Mouse (Mus musculus): ENCODE measurements around the gene Cd180. TPM values are rescaled to one million over a fixed set of nuclear protein-coding genes. Genes with fewer than 3 reads are reported as not detected.
A peak's percentile ranks its signal among the peaks of the same experiment; 100 is the strongest.

Cd180 gene
- not detected for polyA plus RNA-seq (2021)

GRCm38 (mm10) chr13:102693341-102693801, at the start of gene Cd180:
Cd180 (plus strand) TSS chr13:102693558.
- ATAC-seq (no peak), DNase-seq (ENCODE audit: low read depth, low spot score) (no peak)
- POLR2A ChIA-PET: interaction anchor here (0.9 kb wide), 1 partner anchor 10 kb away, joined by 3 read pairs; no protein-coding TSS in a partner anchor
- no peak for TF ChIP-seq CTCF (IDR thresholded peaks at IDR 0.05)
- CTCF ChIA-PET: interaction anchor here (1.1 kb wide), 1 partner anchor 16 kb away, joined by 3 read pairs; no protein-coding TSS in a partner anchor
- in situ Hi-C loops (cut with MboI; ENCODE audit: low pct_unique_long_range_greater_than_20kb): loop anchor here (5.0 kb wide), 1 partner anchor 39 kb away; no protein-coding TSS in a partner anchor
- H3K27me3 ChIP-seq: no peaks in the 10 kb centered on the region

GRCm38 (mm10) chr13:102644344-102644743, 49.0 kb upstream of the Cd180 start:
- DNase-seq (ENCODE audit: low read depth, low spot score) (no peak), ATAC-seq (no peak)
- ChIA-PET POLR2A (interaction anchor here (1.0 kb wide), 1 partner anchor 877 kb away, joined by 3 read pairs; no protein-coding TSS in a partner anchor), CTCF (interaction anchor here (1.2 to 1.3 kb wide), 2 partner anchors 9 to 925 kb away, joined by 3 to 4 read pairs; no protein-coding TSS in a partner anchor)
- no peak for TF ChIP-seq CTCF (IDR thresholded peaks at IDR 0.05)
- in situ Hi-C loops (cut with MboI; ENCODE audit: low pct_unique_long_range_greater_than_20kb): loop anchor here (10.0 kb wide), 3 partner anchors 410 to 910 kb away; partner anchors contain the start of gene Pik3r1
- H3K27me3 ChIP-seq: no peaks in the 10 kb centered on the region

GRCm38 (mm10) chr13:102644789-102645551, 48.4 kb upstream of the Cd180 start:
- DNase-seq (ENCODE audit: low read depth, low spot score) (no peak), ATAC-seq (no peak)
- no peaks in the 10 kb centered on the region for H3K27me3 ChIP-seq
- in situ Hi-C loops (cut with MboI; ENCODE audit: low pct_unique_long_range_greater_than_20kb): loop anchor here (5.0 to 10.0 kb wide), 4 partner anchors 63 to 910 kb away; partner anchors contain the start of gene Pik3r1
- ChIA-PET CTCF (interaction anchor here (0.7 to 1.4 kb wide), 6 partner anchors 8 to 926 kb away, joined by 3 to 4 read pairs (median 3); no protein-coding TSS in a partner anchor), POLR2A (interaction anchor here (0.6 to 1.0 kb wide), 2 partner anchors 11 to 877 kb away, joined by 3 read pairs; no protein-coding TSS in a partner anchor)
- TF ChIP-seq CTCF (IDR thresholded peaks at IDR 0.05): peak; percentile 82

GRCm38 (mm10) chr13:102646271-102646771, 47.0 kb upstream of the Cd180 start:
- POLR2A ChIA-PET: no interaction called here
- peak; percentile 26 for ATAC-seq
- no peaks in the 10 kb centered on the region for H3K27me3 ChIP-seq
- CTCF ChIA-PET: interaction anchor here (1.0 to 1.4 kb wide), 2 partner anchors 167 to 880 kb away, joined by 3 read pairs; no protein-coding TSS in a partner anchor
- TF ChIP-seq CTCF (IDR thresholded peaks at IDR 0.05): no peak
- in situ Hi-C loops (cut with MboI; ENCODE audit: low pct_unique_long_range_greater_than_20kb): loop anchor here (5.0 to 10.0 kb wide), 4 partner anchors 64 to 912 kb away; partner anchors contain the start of gene Pik3r1
- DNase-seq (ENCODE audit: low read depth, low spot score): peak; percentile 79

- no peak for DNase-seq (ENCODE audit: low read depth, low spot score)
- CTCF ChIA-PET: no interaction called here
- in situ Hi-C loops (cut with MboI; ENCODE audit: low pct_unique_long_range_greater_than_20kb): loop anchor here (5.0 to 10.0 kb wide), 4 partner anchors 65 to 913 kb away; partner anchors contain the start of gene Pik3r1
Observed at GRCm38 (mm10) chr13:102647511-102647910, 45.8 kb upstream of the Cd180 start.

GRCm38 (mm10) chr13:102652303-102652889, 41.0 kb upstream of the Cd180 start:
- DNase-seq (ENCODE audit: low read depth, low spot score) (no peak), ATAC-seq (no peak)
- ChIA-PET POLR2A (interaction anchor here (0.6 kb wide), 1 partner anchor 260 kb away, joined by 3 read pairs; no protein-coding TSS in a partner anchor), CTCF (interaction anchor here (0.8 kb wide), 1 partner anchor 7 kb away, joined by 3 read pairs; no protein-coding TSS in a partner anchor)
- TF ChIP-seq CTCF (IDR thresholded peaks at IDR 0.05): no peak
- H3K27me3 ChIP-seq: no peaks in the 10 kb centered on the region
- in situ Hi-C loops (cut with MboI; ENCODE audit: low pct_unique_long_range_greater_than_20kb): no loop called here

More at GRCm38 (mm10) chr13:102647511-102647910, 45.8 kb upstream of the Cd180 start:
- no peak for ATAC-seq
- no peak for TF ChIP-seq CTCF (IDR thresholded peaks at IDR 0.05)
- H3K27me3 ChIP-seq: no peaks in the 10 kb centered on the region
- POLR2A ChIA-PET: interaction anchor here (0.6 kb wide), 2 partner anchors 238 to 502 kb away, joined by 3 read pairs; no protein-coding TSS in a partner anchor

GRCm38 (mm10) chr13:102655071-102655570, 38.2 kb upstream of the Cd180 start:
- H3K27me3 ChIP-seq: no peaks in the 10 kb centered on the region
- ChIA-PET POLR2A (interaction anchor here (0.6 kb wide), 1 partner anchor 72 kb away, joined by 3 read pairs; no protein-coding TSS in a partner anchor), CTCF (no interaction called here)
- in situ Hi-C loops (cut with MboI; ENCODE audit: low pct_unique_long_range_greater_than_20kb): no loop called here
- TF ChIP-seq CTCF (IDR thresholded peaks at IDR 0.05): no peak
- no peak for ATAC-seq
- DNase-seq (ENCODE audit: low read depth, low spot score): no peak

- TF ChIP-seq CTCF (IDR thresholded peaks at IDR 0.05): no peak
- CTCF ChIA-PET: no interaction called here
- POLR2A ChIA-PET: no interaction called here
- no peak for ATAC-seq
- H3K27me3 ChIP-seq: no peaks in the 10 kb centered on the region
- DNase-seq (ENCODE audit: low read depth, low spot score): no peak
- in situ Hi-C loops (cut with MboI; ENCODE audit: low pct_unique_long_range_greater_than_20kb): no loop called here
Observed at GRCm38 (mm10) chr13:102656153-102656690, 37.1 kb upstream of the Cd180 start.

GRCm38 (mm10) chr13:102658223-102658839, 35.0 kb upstream of the Cd180 start:
- no peaks in the 10 kb centered on the region for H3K27me3 ChIP-seq
- ChIA-PET CTCF (no interaction called here), POLR2A (no interaction called here)
- in situ Hi-C loops (cut with MboI; ENCODE audit: low pct_unique_long_range_greater_than_20kb): no loop called here
- no peak for TF ChIP-seq CTCF (IDR thresholded peaks at IDR 0.05)
- DNase-seq (ENCODE audit: low read depth, low spot score) (no peak), ATAC-seq (no peak)
